Mouse (Mus musculus): ENCODE results near the gene Hnf4a. TPM values are rescaled to one million over a fixed set of nuclear protein-coding genes. Genes with fewer than 3 reads are reported as not detected.
"Not testable (repeated sequence)": the region's sequence is repeated elsewhere in the genome, so short reads cannot be mapped to it uniquely, and the experiment has no call there.

Hnf4a gene
- polyA plus RNA-seq, 1 experiment from 2014 or later, result not detected

GRCm38 (mm10) chr2:163617232-163617863, 110.7 kb downstream of the Hnf4a start:
- ATAC-seq (ENCODE audit: low FRiP score), result no peak
- H3K4me1 ChIP-seq (replicated peaks; ENCODE audit: control insufficient read depth, insufficient read depth, low read length), result no peaks in the 10 kb centered on the region
- WGBS, result 83% methylated on average over 3 of the region's 3 CpGs
- no peak overlapping the region for H3K9ac ChIP-seq
- DNase-seq (ENCODE audit: low spot score), result no peak
- H3K27me3 ChIP-seq (ENCODE audit: control insufficient read depth, insufficient read depth, low read length), result no peaks in the 10 kb centered on the region
- H3K4me3 ChIP-seq (replicated peaks; ENCODE audit: low read length), result no peak overlapping the region
- no peak overlapping the region for H3K4me2 ChIP-seq (replicated peaks)
- H3K36me3 ChIP-seq (replicated peaks; ENCODE audit: control insufficient read depth, insufficient read depth), result peaks cover 96% of the 10 kb centered on the region
- no peak overlapping the region for H3K27ac ChIP-seq
- H3K9me3 ChIP-seq (ENCODE audit: control insufficient read depth, low read length), result no peaks in the 10 kb centered on the region

GRCm38 (mm10) chr2:163617874-163618273, 111.3 kb downstream of the Hnf4a start:
- Histone ChIP-seq H3K4me2 (replicated peaks) (no peak overlapping the region), H3K27me3 (ENCODE audit: control insufficient read depth, insufficient read depth, low read length) (no peaks in the 10 kb centered on the region), H3K4me3 (replicated peaks; ENCODE audit: low read length) (no peak overlapping the region), H3K9me3 (ENCODE audit: control insufficient read depth, low read length) (no peaks in the 10 kb centered on the region), H3K4me1 (replicated peaks; ENCODE audit: control insufficient read depth, insufficient read depth, low read length) (no peaks in the 10 kb centered on the region), H3K27ac (no peak overlapping the region), H3K36me3 (replicated peaks; ENCODE audit: control insufficient read depth, insufficient read depth) (peaks cover 96% of the 10 kb centered on the region), H3K9ac (no peak overlapping the region)
- DNase-seq (ENCODE audit: low spot score) (no peak), ATAC-seq (ENCODE audit: low FRiP score) (no peak)
- 93% methylated on average over 4 of the region's 4 CpGs for WGBS

- H3K9ac ChIP-seq, result no peak overlapping the region
- no peaks in the 10 kb centered on the region for H3K4me1 ChIP-seq (replicated peaks; ENCODE audit: control insufficient read depth, insufficient read depth, low read length)
- DNase-seq (ENCODE audit: low spot score), result no peak
- no peak for ATAC-seq (ENCODE audit: low FRiP score)
- H3K4me2 ChIP-seq (replicated peaks), result no peak overlapping the region
- no peaks in the 10 kb centered on the region for H3K27me3 ChIP-seq (ENCODE audit: control insufficient read depth, insufficient read depth, low read length)
- WGBS, result 96% methylated on average over 8 of the region's 8 CpGs
- no peak overlapping the region for H3K4me3 ChIP-seq (replicated peaks; ENCODE audit: low read length)
- no peaks in the 10 kb centered on the region for H3K9me3 ChIP-seq (ENCODE audit: control insufficient read depth, low read length)
- no peak overlapping the region for H3K27ac ChIP-seq
- H3K36me3 ChIP-seq (replicated peaks; ENCODE audit: control insufficient read depth, insufficient read depth), result peaks cover 97% of the 10 kb centered on the region
Measured at GRCm38 (mm10) chr2:163620451-163620850, 113.8 kb downstream of the Hnf4a start.

GRCm38 (mm10) chr2:163621401-163621800, 114.8 kb downstream of the Hnf4a start:
- H3K27me3 ChIP-seq (ENCODE audit: control insufficient read depth, insufficient read depth, low read length); H3K4me1 ChIP-seq (replicated peaks; ENCODE audit: control insufficient read depth, insufficient read depth, low read length); H3K9ac ChIP-seq; H3K9me3 ChIP-seq (ENCODE audit: control insufficient read depth, low read length); H3K4me3 ChIP-seq (replicated peaks; ENCODE audit: low read length); DNase-seq (ENCODE audit: low spot score); H3K27ac ChIP-seq; ATAC-seq (ENCODE audit: low FRiP score); H3K4me2 ChIP-seq (replicated peaks): not testable (repeated sequence)
- H3K36me3 ChIP-seq (replicated peaks; ENCODE audit: control insufficient read depth, insufficient read depth), result peaks cover 97% of the 10 kb centered on the region
- 95% methylated on average over 3 of the region's 3 CpGs for whole genome bisulfite sequencing

Other genes starting within 250 kb of the Hnf4a start
- gene Jph2, start 108.8 kb upstream of the Hnf4a start, polyA plus RNA-seq (2014; fragmentation: Nextera tagmentation; extraction: Ambion mirVana), result 0.27 and 0.37 TPM in 2 replicates
- 74.8 and 78.9 TPM in 2 replicates for gene Oser1, start 82.1 kb upstream of the Hnf4a start, polyA plus RNA-seq (2014; fragmentation: Nextera tagmentation; extraction: Ambion mirVana)
- gene Gdap1l1, start 68.3 kb upstream of the Hnf4a start, polyA plus RNA-seq (2014; fragmentation: Nextera tagmentation; extraction: Ambion mirVana), result 121 and 137 TPM in 2 replicates
- 16.3 and 18.7 TPM in 2 replicates for gene Fitm2, start 34.2 kb upstream of the Hnf4a start, polyA plus RNA-seq (2014; fragmentation: Nextera tagmentation; extraction: Ambion mirVana)
- 0.26 and 0.29 TPM in 2 replicates for gene R3hdml, start 14.5 kb upstream of the Hnf4a start, polyA plus RNA-seq (2014; fragmentation: Nextera tagmentation; extraction: Ambion mirVana)
- 51.6 and 53.5 TPM in 2 replicates for gene Ttpal, start 95.5 kb downstream of the Hnf4a start, polyA plus RNA-seq (2014; fragmentation: Nextera tagmentation; extraction: Ambion mirVana)
- gene Serinc3, start 138.3 kb downstream of the Hnf4a start, polyA plus RNA-seq (2014; fragmentation: Nextera tagmentation; extraction: Ambion mirVana), result 42.1 and 45.1 TPM in 2 replicates
- gene Pkig, start 151.6 kb downstream of the Hnf4a start, polyA plus RNA-seq (2014; fragmentation: Nextera tagmentation; extraction: Ambion mirVana), result 107 and 117 TPM in 2 replicates
- 3.0 and 3.3 TPM in 2 replicates for gene Ada, start 243.4 kb downstream of the Hnf4a start, polyA plus RNA-seq (2014; fragmentation: Nextera tagmentation; extraction: Ambion mirVana)

All from hindbrain, embryonic 14.5 days (tissue).